Mouse (Mus musculus) limb, embryonic 12.5 days (tissue): Measurements from ENCODE around the gene Gdap2. TPM values are rescaled to one million over a fixed set of nuclear protein-coding genes. Genes with fewer than 3 reads are reported as not detected.

Source experiments
- ATAC-seq: fragments of 200-750 bp; cut with Nextera tagmentation; 2 replicates; pipeline ENCODE4 v1.8.0; 2017; ENCODE audit warnings: low read depth, moderate TSS enrichment; ENCODE audit not compliant: insufficient number of reproducible peaks, insufficient read depth, low FRiP score, low TSS enrichment
- H3K27ac ChIP-seq: fragments of 300-500 bp; sonication (generic); 2 replicates; pipeline ENCODE4 v1.5.1; 2016; ENCODE audit warnings: mild to moderate bottlenecking, moderate library complexity
- H3K27me3 ChIP-seq: fragments of 300-500 bp; sonication (generic); 2 replicates; pipeline ENCODE4 v1.6.1; 2016; ENCODE audit warnings: mild to moderate bottlenecking, moderate library complexity
- H3K36me3 ChIP-seq: fragments of 300-500 bp; sonication (generic); 2 replicates; pipeline ENCODE4 v1.6.1; 2016; ENCODE audit warnings: mild to moderate bottlenecking, moderate library complexity
- H3K4me1 ChIP-seq: fragments of 300-500 bp; sonication (generic); replicated peaks from 2 replicates; pipeline ENCODE4 v1.6.1; 2016
- H3K4me2 ChIP-seq: fragments of 300-500 bp; sonication (generic); 2 replicates; pipeline ENCODE4 v1.6.1; 2016; ENCODE audit warnings: mild to moderate bottlenecking, moderate library complexity
- H3K4me3 ChIP-seq: fragments of 300-500 bp; sonication (generic); replicated peaks from 2 replicates; pipeline ENCODE4 v1.5.1; 2016; ENCODE audit warnings: mild to moderate bottlenecking
- H3K9ac ChIP-seq: fragments of 300-500 bp; sonication (generic); replicated peaks from 2 replicates; pipeline ENCODE4 v1.6.1; 2016; ENCODE audit warnings: mild to moderate bottlenecking, moderate library complexity
- H3K9me3 ChIP-seq: fragments of 300-500 bp; sonication (generic); 2 replicates; pipeline ENCODE4 v1.6.1; 2016; ENCODE audit warnings: mild to moderate bottlenecking, moderate library complexity
- WGBS: fragments of 180-500 bp; shearing (Covaris S2); methylation state at CpG from one replicate; pipeline ENCODE4 v1.1.7; 2016; 5-methylcytosine and 5-hydroxymethylcytosine counted together
- polyA plus RNA-seq: library from polyadenylated mRNA; unstranded; fragments of >200 nt; fragmentation: Nextera tagmentation; extraction: Ambion mirVana; gene quantifications from 2 replicates; pipeline ENCODE4 v1.2.1, GENCODE M21; 2016

The Gdap2 gene
- polyA plus RNA-seq, 1 experiment from 2014 or later = 26.8 TPM

GRCm38 (mm10) chr3:100189861-100190260 is 27.7 kb downstream of the Gdap2 start:
- Histone ChIP-seq H3K4me3 (no peak overlapping the region), H3K27me3 (no peaks in the 10 kb centered on the region), H3K36me3 (peaks cover 24% of the 10 kb centered on the region; the same call in 1 of the 2 replicates), H3K27ac (no peak overlapping the region), H3K4me1 (no peaks in the 10 kb centered on the region), H3K9me3 (no peaks in the 10 kb centered on the region), H3K4me2 (no peak overlapping the region), H3K9ac (no peak overlapping the region)
- no peak for ATAC-seq
- 83% methylated on average over 11 of the region's 11 CpGs for WGBS

- H3K4me1 ChIP-seq = no peaks in the 10 kb centered on the region
- peaks cover 32% of the 10 kb centered on the region; the same call in 1 of the 2 replicates for H3K36me3 ChIP-seq
- H3K9ac ChIP-seq = no peak overlapping the region
- H3K27ac ChIP-seq = peak overlapping the region; percentile 35; the same call in 1 of the 2 replicates
- H3K9me3 ChIP-seq = no peaks in the 10 kb centered on the region
- no peaks in the 10 kb centered on the region for H3K27me3 ChIP-seq
- no peak overlapping the region for H3K4me2 ChIP-seq
- no peak for ATAC-seq
- 38% methylated on average over 5 of the region's 5 CpGs for WGBS
- H3K4me3 ChIP-seq = no peak overlapping the region
These were observed 32.0 kb downstream of the Gdap2 start for GRCm38 (mm10) chr3:100194210-100194609.

GRCm38 (mm10) chr3:100201554-100201953 is 39.4 kb downstream of the Gdap2 start:
- Histone ChIP-seq H3K4me1 (peaks cover 4% of the 10 kb centered on the region; the same call in 1 of the 2 replicates), H3K27me3 (no peaks in the 10 kb centered on the region), H3K36me3 (peaks cover 51% of the 10 kb centered on the region), H3K4me3 (no peak overlapping the region), H3K27ac (no peak overlapping the region), H3K9ac (no peak overlapping the region), H3K4me2 (no peak overlapping the region), H3K9me3 (no peaks in the 10 kb centered on the region)
- no peak for ATAC-seq
- WGBS = 95% methylated on average over 7 of the region's 7 CpGs

GRCm38 (mm10) chr3:100206973-100207372 is 44.8 kb downstream of the Gdap2 start:
- Histone ChIP-seq H3K27me3 (no peaks in the 10 kb centered on the region), H3K4me2 (no peak overlapping the region), H3K27ac (peak overlapping the region; percentile 66), H3K4me3 (no peak overlapping the region), H3K4me1 (peaks cover 16% of the 10 kb centered on the region), H3K36me3 (peaks cover 20% of the 10 kb centered on the region), H3K9me3 (no peaks in the 10 kb centered on the region), H3K9ac (no peak overlapping the region)
- peak; percentile 54; the same call in 1 of the 2 replicates for ATAC-seq
- 0% methylated on average over 1 of the region's 1 CpGs for WGBS

- Histone ChIP-seq H3K4me1 (no peaks in the 10 kb centered on the region), H3K9me3 (no peaks in the 10 kb centered on the region), H3K27me3 (no peaks in the 10 kb centered on the region), H3K27ac (no peak overlapping the region), H3K36me3 (no peaks in the 10 kb centered on the region), H3K9ac (no peak overlapping the region), H3K4me2 (no peak overlapping the region), H3K4me3 (no peak overlapping the region)
- no peak for ATAC-seq
- WGBS = 84% methylated on average over 5 of the region's 5 CpGs
These were observed 53.3 kb downstream of the Gdap2 start for GRCm38 (mm10) chr3:100215469-100215868.

- Histone ChIP-seq H3K9ac (no peak overlapping the region), H3K27ac (no peak overlapping the region), H3K4me3 (no peak overlapping the region), H3K9me3 (no peaks in the 10 kb centered on the region), H3K4me1 (no peaks in the 10 kb centered on the region; the same call in 1 of the 2 replicates), H3K27me3 (no peaks in the 10 kb centered on the region), H3K4me2 (no peak overlapping the region), H3K36me3 (no peaks in the 10 kb centered on the region)
- 80% methylated on average over 12 of the region's 12 CpGs for WGBS
- ATAC-seq = no peak
These were observed 63.3 kb downstream of the Gdap2 start for GRCm38 (mm10) chr3:100225326-100225959.

- no peak overlapping the region for H3K9ac ChIP-seq
- no peak for ATAC-seq
- 70% methylated on average over 1 of the region's 1 CpGs for WGBS
These were observed 65.3 kb downstream of the Gdap2 start for GRCm38 (mm10) chr3:100227509-100227908.

GRCm38 (mm10) chr3:100228981-100229380 is 66.8 kb downstream of the Gdap2 start:
- ATAC-seq = no peak
- 79% methylated on average over 3 of the region's 3 CpGs for WGBS
- H3K27ac ChIP-seq = no peak overlapping the region
- no peaks in the 10 kb centered on the region for H3K27me3 ChIP-seq
- no peaks in the 10 kb centered on the region for H3K9me3 ChIP-seq
- no peak overlapping the region for H3K4me2 ChIP-seq
- H3K9ac ChIP-seq = no peak overlapping the region
- H3K36me3 ChIP-seq = no peaks in the 10 kb centered on the region
- no peaks in the 10 kb centered on the region; the same call in 1 of the 2 replicates for H3K4me1 ChIP-seq
- H3K4me3 ChIP-seq = no peak overlapping the region

More at GRCm38 (mm10) chr3:100227509-100227908, 65.3 kb downstream of the Gdap2 start:
- H3K27ac ChIP-seq = no peak overlapping the region
- H3K4me2 ChIP-seq = no peak overlapping the region
- no peaks in the 10 kb centered on the region; the same call in 1 of the 2 replicates for H3K4me1 ChIP-seq
- H3K36me3 ChIP-seq = no peaks in the 10 kb centered on the region
- H3K4me3 ChIP-seq = no peak overlapping the region
- H3K27me3 ChIP-seq = no peaks in the 10 kb centered on the region
- H3K9me3 ChIP-seq = no peaks in the 10 kb centered on the region

GRCm38 (mm10) chr3:100236725-100237436 is 74.7 kb downstream of the Gdap2 start:
- ATAC-seq = no peak
- H3K27me3 ChIP-seq = no peaks in the 10 kb centered on the region
- no peaks in the 10 kb centered on the region for H3K4me1 ChIP-seq
- H3K36me3 ChIP-seq = no peaks in the 10 kb centered on the region
- no peak overlapping the region for H3K27ac ChIP-seq
- no peak overlapping the region for H3K4me3 ChIP-seq
- H3K9ac ChIP-seq = no peak overlapping the region
- no peak overlapping the region for H3K4me2 ChIP-seq
- no peaks in the 10 kb centered on the region for H3K9me3 ChIP-seq

- H3K9me3 ChIP-seq = no peaks in the 10 kb centered on the region
- no peaks in the 10 kb centered on the region for H3K4me1 ChIP-seq
- no peak overlapping the region for H3K27ac ChIP-seq
- 89% methylated on average over 4 of the region's 4 CpGs for WGBS
- no peak for ATAC-seq
- H3K27me3 ChIP-seq = no peaks in the 10 kb centered on the region
- H3K4me3 ChIP-seq = no peak overlapping the region
- no peak overlapping the region for H3K4me2 ChIP-seq
- H3K9ac ChIP-seq = no peak overlapping the region
- H3K36me3 ChIP-seq = no peaks in the 10 kb centered on the region
These were observed 80.0 kb downstream of the Gdap2 start for GRCm38 (mm10) chr3:100242230-100242629.

- no peak overlapping the region for H3K9ac ChIP-seq
- 59% methylated on average over 4 of the region's 4 CpGs for WGBS
- H3K4me3 ChIP-seq = no peak overlapping the region
- no peak for ATAC-seq
- no peak overlapping the region for H3K4me2 ChIP-seq
- no peaks in the 10 kb centered on the region for H3K9me3 ChIP-seq
- H3K4me1 ChIP-seq = no peaks in the 10 kb centered on the region
- no peak overlapping the region for H3K27ac ChIP-seq
- no peaks in the 10 kb centered on the region for H3K36me3 ChIP-seq
- no peaks in the 10 kb centered on the region for H3K27me3 ChIP-seq
These were observed 84.2 kb downstream of the Gdap2 start for GRCm38 (mm10) chr3:100246286-100246825.
